In the genomic region with DNA sequence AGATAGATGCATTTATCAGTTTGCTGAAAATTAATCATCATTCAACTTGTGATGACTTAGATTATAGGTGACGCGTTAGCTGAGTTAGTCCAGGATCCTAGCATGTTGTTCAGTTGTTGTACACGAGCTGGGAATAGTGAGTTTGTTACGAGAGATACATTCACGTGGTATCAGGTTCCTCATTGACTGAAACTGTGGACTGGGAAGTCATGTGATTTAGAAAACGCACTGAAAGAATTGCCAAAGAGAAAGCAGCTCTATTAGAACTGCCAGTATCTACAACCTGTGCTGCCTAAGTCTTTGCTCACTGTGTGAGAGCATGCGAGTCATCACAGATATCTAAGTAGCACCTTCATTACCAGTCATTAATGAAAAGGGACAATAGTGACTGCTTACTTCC, we compare ENCODE assay signal across 30 mouse cellular contexts. TPM values are rescaled to one million over a fixed set of nuclear protein-coding genes. Genes with fewer than 3 reads are reported as not detected.
A peak's percentile ranks its signal among the peaks of the same experiment; 100 is the strongest.
DNase-seq lines count a peak whose midpoint lies in the region; ATAC-seq and TF ChIP-seq lines count a peak whose summit lies in the region.
"Had no signal": no experiment of that assay in that cellular context is flagged by ENCODE, and none has a peak within 500 bp of the region (broad histone marks: within the 10 kb centered on the region; RNA-seq: fewer than 3 reads in every experiment).

No protein-coding gene starts in this region.

- TF ChIP-seq RAD21 in MEL (IDR thresholded peaks at IDR 0.05; ENCODE audit: low read depth, low read length): no peak

- no peaks in the 10 kb centered on the region for H3K9me3 ChIP-seq in lung, postnatal 0 days (ENCODE audit: low read length)
- H3K9me3 ChIP-seq in MEL (replicated peaks; ENCODE audit: insufficient read depth, low read length): no peaks in the 10 kb centered on the region
- H3K9me3 ChIP-seq: embryonic facial prominence, embryonic 13.5 days; forebrain, embryonic 10.5 days; forebrain, embryonic 15.5 days; hindbrain, embryonic 15.5 days; neural tube, embryonic 13.5 days had no signal

- DNase-seq in lung, postnatal 0 days (ENCODE audit: low spot score): peak; percentile 12
- no peak for DNase-seq in lung, adult 2 months
- DNase-seq in MEL (ENCODE audit: low read depth, low spot score): peak; percentile 28
- no peak for DNase-seq in thymus, postnatal 4 days
- DNase-seq in neural tube, embryonic 10.5 days (ENCODE audit: extremely low spot score, low spot score): no peak
- DNase-seq: adrenal gland, adult 8-10 months; cerebellum, adult 11 months; cerebellum, adult 9-10 months; gastrocnemius, adult 2 months; gastrocnemius, postnatal 36 days; heart, adult 2 months; heart, postnatal 4 days; kidney, adult 11 months; kidney, postnatal 14 days; layer of hippocampus, adult 9-11 months; liver; lung, adult 18-20 months had no signal

- WGBS in lung, postnatal 0 days: 81% methylated on average over 7 of the region's 7 CpGs
- WGBS in lung, adult 2 months: 70% methylated on average over 7 of the region's 7 CpGs

- no peak for TF ChIP-seq EP300 in lung, postnatal 0 days (IDR thresholded peaks at IDR 0.05)
- TF ChIP-seq EP300 in MEL (IDR thresholded peaks at IDR 0.05; ENCODE audit: low read depth in 1 of 2, low read length in 2 of 2): no peak

- no peak for ATAC-seq in lung, postnatal 0 days
- peak; percentile 84 for ATAC-seq in megakaryocyte, adult 5-6 weeks (ENCODE audit: poor library complexity, severe bottlenecking)
- ATAC-seq in CD4-positive, CD25-positive, alpha-beta regulatory T cell, adult 4 months: no peak
- ATAC-seq: forebrain, embryonic 15.5 days; inflammation-experienced regulatory T-cells, adult 6 months; midbrain, embryonic 16.5 days had no signal

- H3K4me3 ChIP-seq in lung, postnatal 0 days (ENCODE audit: low read depth, low read length): no peak overlapping the region
- H3K4me3 ChIP-seq in lung, adult 2 months (replicated peaks; ENCODE audit: extremely low read depth, low read depth, low read length): no peak overlapping the region
- no peak overlapping the region for H3K4me3 ChIP-seq in MEL (ENCODE audit: control insufficient read depth in 1 of 2, insufficient read depth in 1 of 2, low read depth in 2 of 2, low read length in 2 of 2)
- H3K4me3 ChIP-seq: embryonic facial prominence, embryonic 13.5 days; forebrain, embryonic 10.5 days; forebrain, embryonic 15.5 days; gastrocnemius, adult 2 months; heart, adult 2 months; heart, embryonic 12.5 days; hindbrain, embryonic 15.5 days; myocyte; neural tube, embryonic 13.5 days had no signal

- H3K9ac ChIP-seq in lung, postnatal 0 days (replicated peaks; ENCODE audit: low read depth): no peak overlapping the region
- H3K9ac ChIP-seq in MEL (ENCODE audit: control insufficient read depth, low read depth, low read length, poor library complexity, severe bottlenecking): no peak overlapping the region
- H3K9ac ChIP-seq: embryonic facial prominence, embryonic 13.5 days; forebrain, embryonic 15.5 days; heart, embryonic 12.5 days; hindbrain, embryonic 15.5 days; neural tube, embryonic 13.5 days had no signal

- H3K36me3 ChIP-seq in lung, postnatal 0 days (ENCODE audit: insufficient read depth, low read length): no peaks in the 10 kb centered on the region
- peaks cover 0 to 12% of the 10 kb centered on the region in 2 experiments; a peak in 2 of 4 replicates for H3K36me3 ChIP-seq in MEL (ENCODE audit: control insufficient read depth in 1 of 2, insufficient read depth in 2 of 2, low read length in 2 of 2)

- peaks cover 3% of the 10 kb centered on the region; the same call in 1 of the 2 replicates for H3K79me2 ChIP-seq in MEL (ENCODE audit: control insufficient read depth, insufficient read depth, low read length, poor library complexity)

- no peak for TF ChIP-seq CTCF in lung, postnatal 0 days (IDR thresholded peaks at IDR 0.05)
- TF ChIP-seq CTCF in lung, adult 2 months (IDR thresholded peaks at IDR 0.05; ENCODE audit: insufficient read depth, low read length): no peak
- no peak for TF ChIP-seq CTCF in MEL (IDR thresholded peaks at IDR 0.05 in 2 of 3, conservative IDR thresholded peaks at IDR 0.05 in 1 of 3; ENCODE audit: control insufficient read depth in 1 of 3, insufficient read depth in 1 of 3, low read depth in 2 of 3, low read length in 3 of 3, poor library complexity in 1 of 3, severe bottlenecking in 1 of 3)

- H3K4me1 ChIP-seq in lung, postnatal 0 days (ENCODE audit: insufficient read depth, low read depth, low read length): no peaks in the 10 kb centered on the region
- H3K4me1 ChIP-seq in lung, adult 2 months (ENCODE audit: control insufficient read depth, insufficient read depth, low read length): peaks cover 2% of the 10 kb centered on the region
- H3K4me1 ChIP-seq in MEL (ENCODE audit: control insufficient read depth in 1 of 2, insufficient read depth in 2 of 2, low read length in 2 of 2): no peaks in the 10 kb centered on the region
- H3K4me1 ChIP-seq: embryonic facial prominence, embryonic 13.5 days; forebrain, embryonic 10.5 days; forebrain, embryonic 15.5 days; heart, embryonic 12.5 days; hindbrain, embryonic 15.5 days; neural tube, embryonic 13.5 days had no signal

- no peaks in the 10 kb centered on the region for H3K27me3 ChIP-seq in lung, postnatal 0 days (replicated peaks; ENCODE audit: insufficient read depth, low read length)
- H3K27me3 ChIP-seq in MEL (ENCODE audit: control insufficient read depth in 1 of 2, insufficient read depth in 2 of 2, low read length in 2 of 2): no peaks in the 10 kb centered on the region
- H3K27me3 ChIP-seq: embryonic facial prominence, embryonic 13.5 days; forebrain, embryonic 15.5 days; heart, embryonic 12.5 days; hindbrain, embryonic 15.5 days; neural tube, embryonic 13.5 days had no signal

- TF ChIP-seq POLR2A in lung, adult 2 months (IDR thresholded peaks at IDR 0.05; ENCODE audit: borderline replicate concordance, extremely low read depth, low read depth, low read length): no peak
- no peak for TF ChIP-seq POLR2A in MEL (IDR thresholded peaks at IDR 0.05; ENCODE audit: control insufficient read depth in 1 of 2, insufficient read depth in 1 of 2, low read depth in 1 of 2, low read length in 2 of 2, poor library complexity in 1 of 2)

- H3K4me2 ChIP-seq in lung, postnatal 0 days (replicated peaks; ENCODE audit: low read depth, low read length): no peak overlapping the region
- H3K4me2 ChIP-seq: embryonic facial prominence, embryonic 13.5 days; forebrain, embryonic 15.5 days; heart, embryonic 12.5 days; hindbrain, embryonic 15.5 days; midbrain, embryonic 11.5 days; neural tube, embryonic 13.5 days had no signal

- H3K27ac ChIP-seq in lung, postnatal 0 days (ENCODE audit: low read length): no peak overlapping the region
- no peak overlapping the region for H3K27ac ChIP-seq in MEL (ENCODE audit: control insufficient read depth, low read depth, low read length)
- H3K27ac ChIP-seq: embryonic facial prominence, embryonic 13.5 days; forebrain, embryonic 10.5 days; forebrain, embryonic 15.5 days; gastrocnemius, adult 2 months; heart, adult 2 months; hindbrain, embryonic 15.5 days; macrophage; neural tube, embryonic 13.5 days had no signal

TF ChIP-seq in MEL, 35 proteins besides CTCF, POLR2A, EP300 and RAD21:
- TF ChIP-seq POLR2AphosphoS5 (IDR thresholded peaks at IDR 0.05; ENCODE audit: borderline replicate concordance, low read depth, low read length): no peak
- peak; percentile 50 for TF ChIP-seq USF1 (IDR thresholded peaks at IDR 0.05; ENCODE audit: low read depth, low read length)

RNA-seq across cellular contexts. Expression of gene Fam174a, which starts 9.6 kb away (rescaled TPM):
- polyA plus RNA-seq in lung, postnatal 0 days (2015; fragmentation: Nextera tagmentation; extraction: Ambion mirVana): 65.3 and 65.8 TPM in 2 replicates
- polyA plus RNA-seq in lung, adult 2 months (2012; rRNA removed): 27.6 and 46.1 TPM in 2 replicates
- total RNA-seq in MEL (2012; rRNA removed): 17.3 and 19.0 TPM in 2 replicates
- polyA plus RNA-seq in MEL (2012; ENCODE audit: insufficient read depth in 1 of 2, insufficient read length in 2 of 2, low read depth in 1 of 2, low replicate concordance in 2 of 2, missing spikeins in 1 of 2): 10 to 100 TPM in 1 of 2 experiments, not detected in 1; 16.7 TPM
- 44.1 and 46.7 TPM in 2 replicates for total RNA-seq in megakaryocyte, adult 5-6 weeks (2015)
- total RNA-seq in megakaryocyte, adult 5-6 weeks (2017): 25.4 and 30.4 TPM in 2 replicates
- 1 to 10 TPM; 3.0 to 3.5 TPM for polyA plus RNA-seq in CD4-positive, CD25-positive, alpha-beta regulatory T cell, adult 4 months (2017; shearing (Covaris generic))

Comparison
In these comparisons a context has a peak if more than half of its experiments do, and no peak if none do; other contexts are left out.
1. DNase-seq: peak in lung, postnatal 0 days (single experiment) and MEL (single experiment); none in lung, adult 2 months (single experiment), thymus, postnatal 4 days (single experiment) and neural tube, embryonic 10.5 days (single experiment).